Mouse (Mus musculus) neural tube, postnatal 0 days (tissue): Measurements from ENCODE around the gene Map3k7. TPM values are rescaled to one million over a fixed set of nuclear protein-coding genes. Genes with fewer than 3 reads are reported as not detected.

Experiments
- polyA plus RNA-seq: library from polyadenylated mRNA; unstranded; fragments of >200 nt; fragmentation: Nextera tagmentation; extraction: Ambion mirVana; gene quantifications from 2 replicates; pipeline ENCODE4 v1.2.1, GENCODE M21; 2015

Map3k7 gene
- 16.4 and 18.6 TPM in 2 replicates for polyA plus RNA-seq

DNA sequence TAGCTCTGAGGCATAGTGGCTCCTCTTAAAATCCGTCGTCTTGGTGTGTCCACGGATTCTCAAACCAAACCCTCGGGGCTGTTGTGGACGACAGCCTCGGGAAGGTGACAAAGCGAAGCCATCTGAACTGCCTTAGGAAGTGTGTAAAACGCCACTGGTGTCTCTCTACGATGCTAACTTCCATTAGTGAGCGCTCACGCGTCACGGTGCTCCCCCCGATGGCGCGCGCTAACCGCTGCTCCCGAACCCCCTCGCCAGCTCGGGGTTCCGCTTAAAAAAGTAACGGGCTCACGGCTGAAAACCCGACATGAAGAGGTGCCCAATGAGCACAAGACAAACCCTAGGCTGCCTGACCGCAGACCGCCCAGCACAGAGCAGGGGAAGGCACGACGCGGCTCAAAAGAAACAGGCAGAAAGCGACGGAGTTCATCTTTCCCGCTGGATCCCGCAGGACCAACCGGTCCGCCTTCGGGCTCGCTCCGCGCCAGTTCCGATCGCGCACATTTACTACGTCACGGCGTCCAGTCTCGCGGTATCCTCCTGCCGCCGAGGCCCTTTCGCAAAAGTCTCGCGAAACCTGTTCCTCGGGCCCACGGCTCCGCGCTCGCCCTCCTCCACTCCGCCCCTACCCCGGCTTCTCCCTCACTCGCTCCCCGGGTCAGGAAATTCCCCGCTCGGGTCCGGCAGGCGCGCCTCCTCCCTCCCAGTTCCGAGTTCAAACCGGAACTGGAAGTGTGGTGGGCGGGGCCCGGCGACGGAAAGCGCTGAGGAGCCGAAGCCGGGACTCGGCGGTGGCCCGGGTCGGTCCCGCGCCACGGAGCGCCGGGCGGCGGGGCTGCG, at the start of gene Map3k7:
Gene Map3k7, plus strand, starts transcription at position 744 of the 840 bp plus-strand sequence.

